Mouse (Mus musculus) embryonic facial prominence, embryonic 13.5 days (tissue): ENCODE measurements around the gene Slc9b1. TPM values are rescaled to one million over a fixed set of nuclear protein-coding genes. Genes with fewer than 3 reads are reported as not detected.

Experiments used
- ATAC-seq: fragments of 200-750 bp; cut with Nextera tagmentation; 2 replicates; pipeline ENCODE4 v1.8.0; 2017; ENCODE audit warnings: low read depth; ENCODE audit not compliant: insufficient number of reproducible peaks, insufficient read depth, low FRiP score, low TSS enrichment
- H3K27ac ChIP-seq: fragments of 300-500 bp; sonication (generic); 2 replicates; pipeline ENCODE4 v1.5.1; 2015; ENCODE audit warnings: moderate library complexity, mild to moderate bottlenecking, inconsistent platforms
- H3K27me3 ChIP-seq: fragments of 300-500 bp; sonication (generic); 2 replicates; pipeline ENCODE4 v1.6.1; 2015; ENCODE audit warnings: mild to moderate bottlenecking, inconsistent platforms
- H3K36me3 ChIP-seq: fragments of 300-500 bp; sonication (generic); 2 replicates; pipeline ENCODE4 v1.6.1; 2015; ENCODE audit warnings: mild to moderate bottlenecking, inconsistent platforms
- H3K4me1 ChIP-seq: fragments of 300-500 bp; sonication (generic); 2 replicates; pipeline ENCODE4 v1.6.1; 2015; ENCODE audit warnings: inconsistent platforms
- H3K4me2 ChIP-seq: fragments of 300-500 bp; sonication (generic); 2 replicates; pipeline ENCODE4 v1.6.1; 2015; ENCODE audit warnings: moderate library complexity, mild to moderate bottlenecking, inconsistent platforms
- H3K4me3 ChIP-seq: fragments of 300-500 bp; sonication (generic); 2 replicates; pipeline ENCODE4 v1.5.1; 2015; ENCODE audit warnings: mild to moderate bottlenecking, inconsistent platforms
- H3K9ac ChIP-seq: fragments of 300-500 bp; sonication (generic); 2 replicates; pipeline ENCODE4 v1.6.1; 2015; ENCODE audit warnings: mild to moderate bottlenecking, inconsistent platforms
- H3K9me3 ChIP-seq: fragments of 300-500 bp; sonication (generic); 2 replicates; pipeline ENCODE4 v1.6.1; 2016; ENCODE audit warnings: inconsistent platforms
- WGBS: fragments of 180-500 bp; shearing (Covaris S2); methylation state at CpG from one replicate; pipeline ENCODE4 v1.1.7; 2015; ENCODE audit warnings: mixed read lengths; 5-methylcytosine and 5-hydroxymethylcytosine counted together
- polyA plus RNA-seq: library from polyadenylated mRNA; unstranded; fragments of >200 nt; fragmentation: Nextera tagmentation; extraction: Ambion mirVana; gene quantifications from 2 replicates; pipeline ENCODE4 v1.2.1, GENCODE M21; 2015

Slc9b1 gene
- polyA plus RNA-seq, 1 experiment from 2014 or later, result 0.55 TPM

DNA sequence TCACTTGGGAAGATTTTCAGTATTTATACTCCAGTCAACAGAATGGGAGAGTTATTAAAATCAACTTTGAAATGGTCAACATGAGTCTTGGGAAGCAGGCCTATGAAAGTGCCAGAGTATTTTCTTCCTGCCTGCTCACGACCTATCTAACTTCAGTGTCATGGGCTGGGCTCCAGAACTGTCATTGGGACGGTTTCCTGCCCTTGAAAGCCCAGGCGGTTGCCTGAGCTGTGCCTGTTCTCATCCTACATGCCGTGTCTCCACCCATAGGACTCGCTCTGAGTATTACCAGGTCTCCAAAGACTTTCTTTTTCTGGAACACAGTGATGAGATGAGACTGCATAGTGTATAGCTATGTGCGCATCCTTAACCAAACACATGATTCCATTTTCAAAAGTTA lies 45.4 kb downstream of the Slc9b1 start:
- H3K4me2 ChIP-seq, result no peak overlapping the region
- H3K36me3 ChIP-seq, result no peaks in the 10 kb centered on the region
- no peaks in the 10 kb centered on the region for H3K9me3 ChIP-seq
- no peak overlapping the region for H3K4me3 ChIP-seq
- 81% methylated on average over 6 of the region's 6 CpGs for WGBS
- no peak overlapping the region for H3K27ac ChIP-seq
- peaks cover 3% of the 10 kb centered on the region; the same call in 1 of the 2 replicates for H3K4me1 ChIP-seq
- no peak for ATAC-seq
- H3K27me3 ChIP-seq, result no peaks in the 10 kb centered on the region
- no peak overlapping the region for H3K9ac ChIP-seq

DNA sequence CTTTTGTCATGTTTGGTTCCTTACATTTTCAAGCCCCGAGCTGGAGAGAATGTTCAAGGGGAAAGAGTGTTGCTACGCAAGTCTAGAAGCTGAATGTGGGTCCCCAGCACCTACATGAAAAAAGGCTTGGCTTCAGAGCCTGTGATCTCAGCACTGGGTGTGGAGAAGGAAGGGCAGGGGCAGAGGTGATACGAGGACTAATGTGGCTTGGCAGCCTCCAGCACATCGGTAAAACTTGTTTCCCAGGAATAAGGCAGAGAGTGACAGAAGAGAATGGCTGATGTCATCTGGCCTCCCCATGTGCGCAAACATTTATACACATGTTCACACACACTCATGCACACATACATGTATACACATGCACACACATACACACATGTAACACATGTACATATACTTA lies 47.3 kb downstream of the Slc9b1 start:
- H3K36me3 ChIP-seq, result no peaks in the 10 kb centered on the region
- peaks cover 3% of the 10 kb centered on the region; the same call in 1 of the 2 replicates for H3K4me1 ChIP-seq
- H3K9me3 ChIP-seq, result no peaks in the 10 kb centered on the region
- no peak overlapping the region for H3K4me3 ChIP-seq
- no peak for ATAC-seq
- no peak overlapping the region for H3K27ac ChIP-seq
- H3K9ac ChIP-seq, result no peak overlapping the region
- 76% methylated on average over 5 of the region's 5 CpGs for WGBS
- H3K4me2 ChIP-seq, result no peak overlapping the region
- H3K27me3 ChIP-seq, result no peaks in the 10 kb centered on the region

DNA sequence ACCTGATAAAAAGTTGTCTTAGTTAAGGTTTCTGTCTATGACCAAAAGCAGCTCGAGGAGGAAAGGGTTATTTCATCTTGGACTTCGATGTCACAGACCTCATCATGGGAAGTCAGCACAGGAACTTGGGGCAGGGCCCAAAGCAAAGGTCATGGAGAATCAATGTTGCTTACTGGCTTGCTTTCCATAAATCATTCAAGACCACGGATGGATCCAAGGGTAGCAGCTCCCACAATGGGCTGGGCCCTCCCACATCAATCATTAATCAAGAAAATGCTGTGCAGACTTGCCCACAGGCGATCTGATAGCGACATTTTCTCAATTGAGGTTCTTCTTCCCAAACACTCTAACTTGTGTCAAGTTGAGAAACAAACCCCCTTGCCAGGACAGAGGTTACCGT lies 48.3 kb downstream of the Slc9b1 start:
- 56% methylated on average over 6 of the region's 6 CpGs for WGBS
- no peak overlapping the region for H3K9ac ChIP-seq
- ATAC-seq, result no peak

DNA sequence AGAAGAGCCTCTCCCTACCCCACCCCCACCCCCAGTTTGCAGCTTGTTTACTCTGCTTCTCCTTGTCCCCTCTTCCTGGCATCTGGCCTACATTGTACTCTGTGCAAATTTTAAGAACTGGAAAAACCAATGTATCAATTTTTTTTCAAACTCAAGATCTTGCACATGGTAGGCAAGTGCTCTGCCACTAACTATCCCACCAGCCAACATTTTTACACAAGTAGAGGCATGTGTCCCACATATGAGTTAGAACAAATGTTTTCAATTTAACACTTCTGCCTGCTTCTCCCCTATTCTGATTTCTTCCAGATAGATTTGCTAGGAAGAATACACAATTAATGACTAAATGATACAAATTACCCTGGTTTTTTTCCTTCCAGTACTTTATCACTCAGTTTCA lies 49.3 kb downstream of the Slc9b1 start:
- H3K4me1 ChIP-seq, result peaks cover 5% of the 10 kb centered on the region; the same call in 1 of the 2 replicates
- no peaks in the 10 kb centered on the region for H3K27me3 ChIP-seq
- H3K4me2 ChIP-seq, result no peak overlapping the region
- no peak overlapping the region for H3K4me3 ChIP-seq
- no peak for ATAC-seq
- H3K27ac ChIP-seq, result no peak overlapping the region
- no peak overlapping the region for H3K9ac ChIP-seq
- no peaks in the 10 kb centered on the region for H3K36me3 ChIP-seq
- H3K9me3 ChIP-seq, result no peaks in the 10 kb centered on the region

More for the DNA sequence above, 48.3 kb downstream of the Slc9b1 start:
- Histone ChIP-seq H3K4me1 (peaks cover 3% of the 10 kb centered on the region; the same call in 1 of the 2 replicates), H3K4me2 (no peak overlapping the region), H3K4me3 (no peak overlapping the region), H3K36me3 (no peaks in the 10 kb centered on the region), H3K9me3 (no peaks in the 10 kb centered on the region), H3K27me3 (no peaks in the 10 kb centered on the region), H3K27ac (no peak overlapping the region)

DNA sequence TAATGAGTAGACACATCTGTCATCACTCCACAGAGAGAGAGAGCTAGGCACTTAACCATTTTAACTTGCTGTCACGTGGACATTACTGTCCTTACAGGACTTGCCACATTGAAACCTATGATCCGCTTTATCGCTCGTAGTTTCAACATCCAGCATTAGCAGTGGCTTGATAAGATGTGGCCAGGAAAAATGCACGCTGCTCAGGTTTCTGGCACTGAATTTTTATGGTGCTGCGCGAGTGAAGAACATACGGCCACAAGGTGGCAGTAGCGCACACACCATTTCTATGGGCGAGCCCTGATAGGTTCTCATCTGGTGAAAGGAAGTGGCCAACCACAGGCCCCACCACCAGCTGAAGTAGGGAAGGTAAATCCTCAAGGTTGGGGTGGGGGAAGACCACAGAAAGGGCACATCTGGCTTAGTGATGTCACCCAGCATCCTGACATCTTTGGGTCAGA lies 54.4 kb downstream of the Slc9b1 start:
- H3K27ac ChIP-seq, result no peak overlapping the region
- no peaks in the 10 kb centered on the region for H3K9me3 ChIP-seq
- no peaks in the 10 kb centered on the region for H3K27me3 ChIP-seq
- 8% methylated on average over 10 of the region's 10 CpGs for WGBS
- H3K9ac ChIP-seq, result no peak overlapping the region
- peaks cover 16% of the 10 kb centered on the region for H3K36me3 ChIP-seq
- H3K4me3 ChIP-seq, result no peak overlapping the region
- peak overlapping the region; percentile 39 for H3K4me2 ChIP-seq
- 0 out of 2 replicates have a peak, but pooled peaks cover 2% of the 10 kb centered on the region for H3K4me1 ChIP-seq
- ATAC-seq, result peak; percentile 78; the same call in 1 of the 2 replicates

GRCm38 (mm10) chr3:135403211-135403610 lies 55.4 kb downstream of the Slc9b1 start:
- Histone ChIP-seq H3K36me3 (peaks cover 17% of the 10 kb centered on the region), H3K4me2 (no peak overlapping the region), H3K4me3 (no peak overlapping the region), H3K4me1 (0 out of 2 replicates have a peak, but pooled peaks cover 2% of the 10 kb centered on the region), H3K27me3 (no peaks in the 10 kb centered on the region), H3K9ac (no peak overlapping the region), H3K9me3 (no peaks in the 10 kb centered on the region), H3K27ac (no peak overlapping the region)
- ATAC-seq, result no peak
- 80% methylated on average over 9 of the region's 9 CpGs for WGBS

- H3K4me3 ChIP-seq, result no peak overlapping the region
- H3K9me3 ChIP-seq, result no peaks in the 10 kb centered on the region
Measured at GRCm38 (mm10) chr3:135403856-135404255, 56.0 kb downstream of the Slc9b1 start.

GRCm38 (mm10) chr3:135404599-135404998 lies 56.8 kb downstream of the Slc9b1 start:
- H3K4me2 ChIP-seq, result no peak overlapping the region
- H3K9ac ChIP-seq, result no peak overlapping the region
- no peaks in the 10 kb centered on the region for H3K27me3 ChIP-seq
- peaks cover 25% of the 10 kb centered on the region for H3K36me3 ChIP-seq
- no peaks in the 10 kb centered on the region for H3K9me3 ChIP-seq
- H3K4me3 ChIP-seq, result no peak overlapping the region
- H3K27ac ChIP-seq, result no peak overlapping the region
- 64% methylated on average over 4 of the region's 4 CpGs for WGBS
- 0 out of 2 replicates have a peak, but pooled peaks cover 2% of the 10 kb centered on the region for H3K4me1 ChIP-seq
- no peak for ATAC-seq

More at GRCm38 (mm10) chr3:135403856-135404255, 56.0 kb downstream of the Slc9b1 start:
- Histone ChIP-seq H3K9ac (no peak overlapping the region), H3K27ac (no peak overlapping the region), H3K36me3 (peaks cover 20% of the 10 kb centered on the region), H3K4me2 (no peak overlapping the region), H3K27me3 (no peaks in the 10 kb centered on the region), H3K4me1 (0 out of 2 replicates have a peak, but pooled peaks cover 2% of the 10 kb centered on the region)
- WGBS, result 79% methylated on average over 5 of the region's 5 CpGs
- ATAC-seq, result no peak

GRCm38 (mm10) chr3:135407351-135407750 lies 59.5 kb downstream of the Slc9b1 start:
- no peak overlapping the region for H3K4me2 ChIP-seq

DNA sequence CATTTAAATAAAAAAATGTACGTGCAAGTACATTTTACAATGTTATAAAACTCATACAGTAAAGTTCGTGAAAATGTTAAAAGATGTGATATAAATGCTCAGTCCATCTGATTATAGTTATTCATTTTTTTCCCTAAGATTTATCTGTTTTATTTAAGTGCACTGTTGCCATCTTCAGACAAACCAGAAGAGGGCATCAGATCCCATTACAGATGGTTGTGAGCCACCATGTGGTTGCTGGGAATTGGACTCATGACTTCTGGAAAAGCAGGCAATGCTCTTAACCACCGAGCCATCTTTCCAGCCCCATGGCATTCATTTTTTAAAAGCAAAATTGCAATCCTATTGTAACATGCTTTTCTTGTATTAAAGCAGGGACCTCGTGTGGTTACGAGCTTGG lies 61.4 kb downstream of the Slc9b1 start:
- no peak for ATAC-seq

More at GRCm38 (mm10) chr3:135407351-135407750, 59.5 kb downstream of the Slc9b1 start:
- ATAC-seq, result no peak
- H3K4me3 ChIP-seq, result no peak overlapping the region
- no peaks in the 10 kb centered on the region for H3K9me3 ChIP-seq
- H3K27me3 ChIP-seq, result no peaks in the 10 kb centered on the region
- no peaks in the 10 kb centered on the region for H3K4me1 ChIP-seq
- H3K9ac ChIP-seq, result no peak overlapping the region
- H3K36me3 ChIP-seq, result peaks cover 36% of the 10 kb centered on the region
- 86% methylated on average over 8 of the region's 9 CpGs for WGBS
- no peak overlapping the region for H3K27ac ChIP-seq

DNA sequence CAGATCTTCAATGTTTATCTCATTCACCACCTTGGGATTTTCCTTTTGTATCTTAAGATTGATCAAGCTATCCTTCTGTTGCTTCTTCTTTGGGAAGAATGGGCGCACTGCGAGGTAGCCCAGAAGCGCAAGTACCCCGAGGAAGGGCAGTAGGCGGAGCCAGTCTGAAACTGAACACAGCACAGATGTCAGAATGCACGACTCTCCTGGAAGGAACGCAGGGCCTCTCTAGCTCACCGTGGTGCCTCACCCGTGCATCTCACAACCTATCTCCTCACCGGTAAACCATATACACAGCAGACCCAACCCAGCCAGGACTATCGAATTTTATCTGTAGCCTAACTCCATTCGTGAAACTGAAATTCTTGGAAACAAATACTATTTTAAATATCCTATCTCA lies 63.2 kb downstream of the Slc9b1 start:
- Histone ChIP-seq H3K9ac (no peak overlapping the region), H3K9me3 (no peaks in the 10 kb centered on the region), H3K4me2 (no peak overlapping the region), H3K4me1 (peaks cover 14% of the 10 kb centered on the region), H3K36me3 (peaks cover 32% of the 10 kb centered on the region), H3K27me3 (no peaks in the 10 kb centered on the region), H3K4me3 (no peak overlapping the region), H3K27ac (no peak overlapping the region)
- no peak for ATAC-seq
- WGBS, result 88% methylated on average over 12 of the region's 12 CpGs

More for the DNA sequence above, 61.4 kb downstream of the Slc9b1 start:
- no peak overlapping the region for H3K9ac ChIP-seq
- peaks cover 13% of the 10 kb centered on the region for H3K4me1 ChIP-seq
- no peaks in the 10 kb centered on the region for H3K9me3 ChIP-seq
- no peak overlapping the region for H3K4me2 ChIP-seq
- no peaks in the 10 kb centered on the region for H3K27me3 ChIP-seq
- 95% methylated on average over 5 of the region's 5 CpGs for WGBS
- H3K4me3 ChIP-seq, result no peak overlapping the region
- peaks cover 36% of the 10 kb centered on the region for H3K36me3 ChIP-seq
- H3K27ac ChIP-seq, result no peak overlapping the region

- WGBS, result 80% methylated on average over 9 of the region's 9 CpGs
- Histone ChIP-seq H3K4me1 (peaks cover 14% of the 10 kb centered on the region), H3K27ac (no peak overlapping the region), H3K36me3 (peaks cover 32% of the 10 kb centered on the region), H3K9ac (no peak overlapping the region), H3K9me3 (no peaks in the 10 kb centered on the region), H3K27me3 (no peaks in the 10 kb centered on the region), H3K4me3 (no peak overlapping the region), H3K4me2 (no peak overlapping the region)
- no peak for ATAC-seq
Measured at GRCm38 (mm10) chr3:135411824-135412223, 64.0 kb downstream of the Slc9b1 start.
